Mouse (Mus musculus) urinary bladder, postnatal 4 days (tissue): ENCODE data around the gene Tra2b.
"Not testable (repeated sequence)": the region's sequence is repeated elsewhere in the genome, so short reads cannot be mapped to it uniquely, and the experiment has no call there.

ENCODE experiments used
- DNase-seq, 2 experiments: peaks; one replicate each; pipeline ENCODE4 v3.0.0; 2021 to 2022; ENCODE audit warnings: low spot score in 2 of 2

Gene Tra2b

DNA sequence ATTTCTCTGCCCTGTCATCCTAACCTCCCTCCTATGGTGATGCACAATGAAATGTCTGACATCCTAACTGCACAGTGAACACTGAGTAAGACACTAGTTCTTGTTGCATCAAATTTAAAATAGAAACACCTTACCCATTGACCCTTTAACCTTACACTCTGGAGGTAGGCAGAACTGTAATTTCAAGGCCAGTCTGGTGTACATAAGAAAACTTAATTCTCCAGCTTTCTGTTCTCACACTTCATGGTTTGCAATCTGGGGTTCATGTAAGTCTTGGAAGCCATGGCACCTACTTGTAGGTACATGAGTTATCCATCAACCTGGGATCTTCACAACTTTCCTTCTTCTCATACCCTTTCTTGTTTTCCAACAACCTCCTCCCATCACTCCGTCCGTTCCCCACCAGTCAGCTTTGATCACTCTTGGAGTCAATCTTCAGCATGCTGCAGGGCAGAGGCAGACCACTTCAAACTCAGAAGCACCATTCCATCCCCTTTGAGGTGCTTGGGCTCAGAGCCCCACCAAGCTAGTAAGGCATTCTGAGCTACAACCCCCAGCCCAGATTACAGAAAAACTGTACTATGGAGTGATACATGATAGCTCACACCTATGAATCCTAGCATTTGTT lies 23.5 kb downstream of the Tra2b start:
- DNase-seq, result no peak

DNA sequence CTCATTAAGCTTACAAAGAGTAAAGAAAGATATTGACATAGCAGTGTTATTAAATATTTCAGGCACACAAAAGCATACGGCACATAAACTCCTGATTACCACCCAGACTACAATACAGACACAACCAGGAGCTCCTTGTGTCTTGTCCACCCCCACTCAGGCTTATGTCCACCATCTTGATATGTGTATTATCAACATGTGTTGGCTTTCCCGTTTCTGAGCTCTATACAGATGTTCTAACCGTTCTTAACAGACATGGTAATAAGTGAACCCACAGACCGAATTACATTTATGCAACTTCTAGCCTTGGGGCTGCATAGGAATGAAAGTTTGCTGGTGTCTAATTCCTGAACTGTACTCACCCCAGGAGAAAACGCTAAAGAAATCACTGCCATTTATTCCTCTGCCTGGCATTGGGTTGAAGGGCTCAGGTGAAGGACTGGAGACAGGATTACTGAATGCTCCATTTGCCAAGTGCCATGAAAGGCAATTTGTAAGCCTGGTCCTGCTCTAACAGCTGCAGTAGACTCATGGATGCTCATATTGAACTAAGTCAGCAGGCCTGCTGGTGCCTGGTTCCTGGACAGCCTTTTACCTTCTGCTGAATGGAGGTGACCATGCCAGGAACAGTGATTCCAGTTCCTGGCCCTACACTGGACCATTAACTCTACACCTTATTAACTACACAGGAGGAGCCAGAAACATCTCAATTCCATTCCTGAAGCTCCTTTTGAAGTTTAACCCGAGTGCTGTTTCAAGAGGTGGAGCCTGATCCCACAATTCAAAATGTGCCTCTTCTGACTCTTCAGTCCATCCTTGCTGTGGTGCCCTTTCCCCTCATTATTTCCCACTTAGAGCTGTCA lies 24.2 kb downstream of the Tra2b start:
- DNase-seq, result no peak

DNA sequence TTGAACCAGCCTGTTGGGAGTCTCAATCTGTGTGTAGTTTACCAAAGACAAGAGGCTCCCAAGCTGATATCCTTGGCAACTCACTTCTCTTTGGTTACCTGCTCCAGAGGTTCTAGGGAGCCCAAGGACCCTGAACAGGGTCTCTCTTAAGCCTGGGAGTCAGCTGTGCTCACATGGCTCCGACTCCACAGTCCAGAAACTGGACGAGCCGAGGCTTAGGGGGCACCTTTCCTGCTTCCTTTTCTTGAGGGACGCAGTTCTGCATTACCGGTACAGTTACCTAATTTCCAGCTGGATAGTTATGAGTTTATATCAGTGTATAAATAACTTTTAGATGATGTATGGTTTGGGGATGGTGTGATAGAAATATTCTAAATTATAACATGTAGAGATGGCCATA lies 24.9 kb downstream of the Tra2b start:
- DNase-seq, result no peak

DNA sequence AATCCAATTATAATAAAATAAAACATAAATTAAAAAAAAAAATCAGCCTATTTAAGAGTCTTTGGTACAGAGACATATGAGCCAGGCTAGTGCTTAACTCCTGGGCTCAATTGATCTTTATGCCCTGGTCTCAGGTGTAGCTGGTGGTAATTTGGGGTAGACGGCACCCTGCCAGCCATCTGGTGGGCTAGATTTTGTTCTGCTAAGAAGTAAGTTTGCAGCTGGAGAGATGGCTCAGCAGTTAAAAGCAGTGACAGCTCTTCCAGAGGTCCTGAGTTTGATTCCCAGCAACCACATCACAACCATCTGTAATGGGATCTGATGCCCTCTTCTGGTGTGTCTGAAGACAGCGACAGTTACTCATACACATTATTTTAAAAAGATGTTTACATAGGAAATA lies 25.8 kb downstream of the Tra2b start:
- DNase-seq, result no peak

DNA sequence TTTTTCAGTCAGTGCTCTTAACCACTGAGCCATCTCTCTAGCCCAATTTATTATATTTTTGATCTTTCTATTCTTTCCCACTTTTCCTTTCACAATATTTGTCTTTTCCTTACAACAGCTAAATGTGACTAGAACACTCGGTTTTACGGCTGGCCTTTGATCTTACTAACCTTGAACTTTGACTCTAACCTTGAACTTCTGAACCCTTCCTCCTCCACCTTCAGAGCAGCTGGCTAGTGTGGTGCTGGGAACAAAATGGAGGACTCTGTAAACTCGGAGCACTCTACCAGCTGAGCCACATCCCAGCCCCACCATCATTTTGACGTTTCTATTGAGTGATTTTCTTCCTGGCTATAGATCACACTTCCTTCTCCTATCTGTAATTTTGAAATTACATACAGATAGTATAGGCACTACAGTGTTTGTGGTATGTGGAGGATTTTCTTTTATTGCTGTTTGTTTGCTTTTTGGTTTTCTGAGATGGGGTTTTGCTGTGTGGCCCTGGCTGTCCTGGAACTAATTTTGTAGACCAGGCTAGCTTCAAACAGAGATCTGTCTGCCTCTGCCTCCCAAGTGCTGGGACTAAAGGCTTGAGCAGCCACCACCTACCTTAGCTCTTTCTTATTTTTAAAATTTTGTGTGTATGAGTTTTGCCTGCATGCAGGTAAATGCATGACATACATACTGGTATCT lies 26.7 kb downstream of the Tra2b start:
- DNase-seq, result no peak

DNA sequence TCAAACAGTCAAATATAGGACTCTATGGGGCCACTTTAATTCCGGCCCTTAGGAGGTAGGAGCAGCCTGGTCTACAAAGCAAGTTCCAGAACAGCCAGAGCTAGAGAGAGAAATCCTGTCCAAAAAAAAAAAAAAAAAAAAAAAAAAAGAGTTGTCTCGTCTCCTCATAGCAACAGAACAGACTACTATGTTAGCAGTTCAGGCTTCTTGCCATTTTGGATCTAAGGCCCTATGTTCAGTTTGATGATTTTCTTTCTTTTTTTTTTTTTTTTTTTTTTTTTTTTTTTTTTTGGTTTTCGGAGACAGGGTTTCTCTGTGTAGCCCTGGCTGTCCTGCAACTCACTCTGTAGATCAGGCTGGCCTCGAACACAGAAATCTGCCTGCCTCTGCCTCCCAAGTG lies 27.4 kb downstream of the Tra2b start:
- not testable (repeated sequence) for DNase-seq

DNA sequence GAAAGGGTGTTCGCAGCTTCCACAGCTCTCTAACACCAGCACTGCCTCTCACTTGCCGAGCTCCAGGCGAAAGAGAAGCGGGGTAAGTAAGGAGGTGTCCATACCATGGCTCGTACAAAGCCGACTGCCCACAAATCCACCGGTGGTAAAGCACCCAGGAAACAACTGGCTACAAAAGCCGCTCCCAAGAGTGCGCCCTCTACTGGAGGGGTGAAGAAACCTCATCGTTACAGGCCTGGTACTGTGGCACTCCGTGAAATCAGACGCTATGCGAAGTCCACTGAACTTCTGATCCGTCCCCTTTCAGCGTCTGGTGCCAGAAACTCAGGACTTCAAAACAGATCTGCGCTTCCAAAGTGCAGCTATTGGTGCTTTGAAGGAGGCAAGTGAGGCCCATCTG lies 29.0 kb downstream of the Tra2b start:
- DNase-seq, result no peak

DNA sequence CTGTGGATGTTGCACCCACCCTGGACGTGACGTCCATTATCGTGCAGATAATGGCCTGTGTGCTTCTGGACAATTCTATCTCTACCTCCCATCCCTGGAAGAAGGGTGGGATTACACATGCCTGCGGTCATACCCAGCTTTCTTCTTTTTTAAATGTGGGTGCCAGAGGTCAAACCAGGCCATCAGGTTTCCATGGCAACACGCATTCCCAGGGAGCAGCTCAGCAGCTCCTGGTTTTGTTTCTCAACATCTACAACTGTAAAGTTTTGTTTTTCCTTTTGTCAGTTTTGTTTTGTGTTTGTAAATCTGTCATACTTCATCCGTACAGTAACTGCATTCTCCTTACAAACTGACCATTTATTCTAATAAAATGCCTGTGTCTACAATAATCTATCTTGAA lies 31.3 kb downstream of the Tra2b start:
- DNase-seq, result no peak

DNA sequence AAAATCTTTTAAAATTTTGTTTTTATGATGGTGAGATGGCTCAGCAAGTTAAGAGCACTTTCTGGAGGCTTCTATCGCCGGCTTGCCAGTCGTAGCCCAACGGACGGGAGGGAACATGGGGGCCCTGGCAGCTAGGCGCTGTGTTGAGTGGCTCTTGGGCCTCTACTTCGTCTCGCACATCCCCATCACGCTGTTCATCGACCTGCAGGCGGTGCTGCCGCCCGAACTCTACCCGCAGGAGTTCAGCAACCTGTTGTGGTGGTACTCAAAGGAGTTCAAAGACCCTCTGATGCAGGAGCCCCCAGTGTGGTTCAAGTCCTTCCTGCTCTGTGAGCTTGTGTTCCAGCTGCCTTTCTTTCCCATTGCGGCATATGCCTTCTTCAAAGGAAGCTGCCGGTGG lies 35.5 kb downstream of the Tra2b start:
- DNase-seq, result not testable (repeated sequence)

DNA sequence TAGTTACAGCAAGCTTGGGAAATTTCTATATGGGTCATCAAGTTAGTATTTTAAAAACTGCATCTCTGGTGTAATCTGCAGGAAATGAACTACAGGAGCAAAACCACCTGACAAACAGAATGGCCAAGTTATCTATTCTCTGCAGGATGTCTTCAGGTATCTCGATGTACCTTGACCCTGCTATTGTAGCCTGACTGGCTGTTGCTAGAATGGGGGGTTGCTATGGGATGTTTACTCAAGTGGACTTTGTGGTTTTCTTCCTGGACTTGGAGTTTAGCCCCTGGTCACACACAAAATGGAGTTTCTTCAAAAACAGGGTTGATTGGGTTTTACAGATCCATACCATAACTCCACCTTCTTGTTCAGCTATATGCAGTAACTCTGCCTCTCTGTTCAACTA lies 62.3 kb downstream of the Tra2b start:
- DNase-seq, result no peak

DNA sequence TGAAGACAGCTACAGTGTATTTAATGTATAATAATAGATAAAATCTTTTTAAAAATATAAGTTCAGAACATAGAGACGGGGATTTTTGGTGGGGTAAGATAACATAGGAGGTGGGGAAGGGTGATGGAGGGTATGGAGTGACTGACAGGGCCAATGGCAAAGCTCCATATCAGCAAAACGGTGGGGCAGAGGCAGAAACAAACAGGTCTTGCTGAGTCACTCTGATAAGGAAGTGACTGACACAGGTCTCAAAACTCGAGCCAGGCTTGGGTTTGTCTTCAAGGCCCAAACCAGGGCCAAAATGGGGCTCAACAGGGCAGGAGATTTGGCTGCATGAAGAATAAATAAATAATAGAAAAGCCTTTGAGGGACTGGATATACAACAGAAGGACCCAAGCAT lies 63.9 kb downstream of the Tra2b start:
- DNase-seq, result no peak

DNA sequence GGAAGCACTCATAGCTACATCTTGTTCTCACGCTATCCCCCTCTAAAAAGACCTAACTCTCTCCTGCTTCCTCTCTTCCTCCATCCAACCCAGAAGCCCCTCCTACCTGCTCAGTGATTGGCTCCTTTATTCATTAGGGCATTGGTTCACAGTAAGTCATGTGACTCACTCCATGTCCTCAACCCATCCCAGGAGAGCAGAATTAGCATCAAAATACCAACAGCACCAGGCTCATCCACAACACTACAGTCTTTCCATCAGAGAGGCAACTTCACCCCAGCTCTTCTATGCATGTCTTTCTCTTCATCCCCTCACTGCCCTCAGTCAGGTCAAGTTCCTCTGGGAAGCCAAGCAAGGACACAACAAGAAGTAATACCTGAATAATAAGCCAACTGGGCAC lies 65.3 kb downstream of the Tra2b start:
- no peak for DNase-seq
